Mouse (Mus musculus) testis, adult 2 months (tissue): ENCODE measurements around the gene Itpk1.

ENCODE experiments used
- CTCF ChIP-seq: fragments of 200-500 bp; IDR thresholded peaks from 2 replicates; pipeline ENCODE4 v1.5.1; 2012; ENCODE audit warnings: low read depth, mild to moderate bottlenecking, inconsistent platforms, low read length, moderate library complexity; ENCODE audit not compliant: control insufficient read depth, insufficient read depth, insufficient replicate concordance
- POLR2A ChIP-seq: fragments of 200-500 bp; IDR thresholded peaks from 2 replicates; pipeline ENCODE4 v1.6.1; 2012; ENCODE audit warnings: low read depth, mild to moderate bottlenecking, inconsistent platforms, low read length, moderate library complexity; ENCODE audit not compliant: control insufficient read depth

DNA sequence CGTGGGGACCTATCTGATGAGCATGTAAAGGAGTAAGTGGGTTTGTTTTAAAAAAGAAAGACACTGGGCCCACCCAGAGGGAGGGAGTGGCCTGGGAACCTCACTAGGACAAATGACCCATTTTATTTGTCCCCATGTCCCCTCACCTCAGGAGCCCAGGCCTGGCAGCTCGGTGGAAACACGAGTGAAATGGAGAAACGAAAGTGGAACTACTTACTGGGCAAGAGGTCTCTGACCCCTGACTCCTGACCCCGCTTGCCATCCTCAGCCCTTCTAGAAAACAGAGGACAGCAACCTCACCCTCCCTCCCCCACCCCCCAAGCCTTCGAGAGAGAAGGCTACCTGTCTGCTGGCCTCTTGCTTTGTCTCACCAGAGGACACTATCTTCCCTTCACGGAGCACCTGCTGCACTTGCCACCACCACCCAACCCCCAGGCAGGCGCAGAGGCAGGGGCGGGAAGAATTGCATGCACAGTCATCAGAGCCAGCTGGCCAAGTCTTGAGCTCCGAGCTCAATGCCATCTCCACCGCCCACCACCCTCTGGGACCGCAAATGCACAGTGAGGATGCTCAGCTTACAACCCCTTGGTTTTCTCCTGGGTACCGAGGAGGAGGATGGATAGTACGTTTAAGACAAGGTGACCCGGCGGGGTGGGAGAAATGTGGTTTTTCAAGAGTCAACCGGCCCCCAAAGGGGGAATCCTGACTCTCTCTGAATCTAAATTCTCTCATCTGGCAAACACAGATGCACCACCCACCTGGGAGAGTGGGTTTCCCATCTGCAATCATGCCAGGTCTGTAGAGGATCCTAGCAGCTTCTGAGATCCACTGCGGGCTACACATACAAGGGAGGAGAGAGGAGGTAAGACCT is 9.1 kb downstream of the Itpk1 start:
- no peak for TF ChIP-seq CTCF
- no peak for TF ChIP-seq POLR2A
